8 mouse cellular contexts compared by ENCODE assay signal in the genomic region with DNA sequence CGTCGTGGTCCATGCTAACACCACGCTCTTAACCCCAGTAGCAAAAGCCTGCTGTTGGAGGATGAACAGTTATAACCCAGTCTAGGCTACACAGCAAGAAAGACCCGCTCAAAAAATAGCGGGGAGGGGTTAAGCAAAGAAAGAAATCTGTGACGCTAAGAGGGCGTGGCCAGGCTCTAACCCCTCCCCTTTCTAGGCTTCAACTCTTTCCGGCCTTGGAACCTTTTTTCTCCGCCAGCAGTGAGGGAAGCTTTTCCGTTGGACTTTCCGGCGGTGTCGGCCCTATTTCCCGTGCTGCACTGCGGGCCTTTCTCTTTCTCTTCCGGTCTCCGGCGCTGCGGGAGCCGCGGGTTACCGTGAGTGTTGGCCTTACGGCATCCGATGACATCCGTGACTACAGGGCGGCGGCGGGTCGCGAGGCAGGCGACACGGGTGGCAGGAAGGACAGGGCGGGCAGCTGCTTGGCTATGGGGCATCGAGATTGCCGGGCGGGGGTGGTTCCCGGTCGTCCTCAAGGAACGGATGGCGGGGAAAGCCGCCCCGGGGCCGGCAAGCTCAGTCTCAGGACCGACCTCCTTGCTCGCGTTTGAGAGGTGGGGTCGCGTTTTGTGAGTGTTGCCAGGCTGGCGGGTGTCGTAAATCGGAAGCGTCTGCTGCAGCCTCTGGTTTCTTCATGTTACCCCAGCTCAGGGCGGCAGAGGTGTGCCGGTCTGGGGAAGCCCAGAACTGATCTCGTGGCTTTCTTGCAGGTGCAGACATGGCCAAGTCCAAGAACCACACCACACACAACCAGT. TPM values are rescaled to one million over a fixed set of nuclear protein-coding genes. Genes with fewer than 3 reads are reported as not detected.
A peak's percentile ranks its signal among the peaks of the same experiment; 100 is the strongest.
DNase-seq lines count a peak whose midpoint lies in the region; ATAC-seq lines count a peak whose summit lies in the region.

A gene (plus strand): TSS at position 234 of the 794 bp plus-strand sequence.

- H3K4me1 ChIP-seq in megakaryocyte, embryonic 14.5 days, result peaks cover 40% of the 10 kb centered on the region

- peaks cover 37% of the 10 kb centered on the region for H3K36me3 ChIP-seq in megakaryocyte, embryonic 14.5 days (replicated peaks; ENCODE audit: low read length)

- peak; percentile 94 for ATAC-seq in common myeloid progenitor, adult 5-6 weeks (replicated peaks; ENCODE audit: low read depth, poor library complexity, severe bottlenecking)

- H3K27me3 ChIP-seq in megakaryocyte, embryonic 14.5 days (replicated peaks), result no peaks in the 10 kb centered on the region

- H3K9me3 ChIP-seq in megakaryocyte, embryonic 14.5 days, result no peaks in the 10 kb centered on the region

- peak; percentile 97 for DNase-seq in ZHBTc4 (ENCODE audit: low read depth, low spot score)
- DNase-seq in gastrocnemius, adult 8-10 months (ENCODE audit: low spot score in 2 of 2), result peak; percentile 88 to 92
- DNase-seq in hindlimb bud, embryonic 11.5 days (ENCODE audit: extremely low spot score, low read depth, low spot score), result peak; percentile 95
- peak; percentile 84 to 95 for DNase-seq in left cerebral cortex, adult 8-10 months (ENCODE audit: low spot score in 2 of 2)
- peak; percentile 96 for DNase-seq in right cerebral cortex, postnatal 10 days (ENCODE audit: low spot score in 2 of 2)
- peak; percentile 94 for DNase-seq in urinary bladder, postnatal 25 days (ENCODE audit: low spot score)

- H3K4me3 ChIP-seq in megakaryocyte, embryonic 14.5 days (replicated peaks), result peak within 1 kb of the TSS; percentile 98

RNA-seq across cellular contexts. Expression of the gene that starts here (rescaled TPM):
- total RNA-seq in common myeloid progenitor, adult 5-6 weeks (2017), result 1,609 and 1,977 TPM in 2 replicates
- 100 to 1,000 TPM; 259 to 320 (median 274) TPM for total RNA-seq in gastrocnemius, adult 8-10 months (2022)
- 100 to 1,000 TPM; 266 to 312 (median 299) TPM for total RNA-seq in left cerebral cortex, adult 8-10 months (2022)
- 30.4 and 41.5 TPM in 2 replicates for polyA plus RNA-seq in megakaryocyte, embryonic 14.5 days (2012; ENCODE audit: insufficient read depth, low replicate concordance)

Comparison
In these comparisons a context has a peak if more than half of its experiments do, and no peak if none do; other contexts are left out.
1. Peak in every context shown above with its lines: DNase-seq, ATAC-seq and H3K4me3 ChIP-seq.